Mouse (Mus musculus) adrenal gland, postnatal 0 days (tissue): ENCODE results near the gene Taar7e. TPM values are rescaled to one million over a fixed set of nuclear protein-coding genes. Genes with fewer than 3 reads are reported as not detected.

Source experiments
- polyA plus RNA-seq: library from polyadenylated mRNA; unstranded; fragments of >200 nt; fragmentation: Nextera tagmentation; extraction: Ambion mirVana; gene quantifications from 2 replicates; pipeline ENCODE4 v1.2.1, GENCODE M21; 2015

Taar7e gene
- polyA plus RNA-seq = not detected in 2 replicates

DNA sequence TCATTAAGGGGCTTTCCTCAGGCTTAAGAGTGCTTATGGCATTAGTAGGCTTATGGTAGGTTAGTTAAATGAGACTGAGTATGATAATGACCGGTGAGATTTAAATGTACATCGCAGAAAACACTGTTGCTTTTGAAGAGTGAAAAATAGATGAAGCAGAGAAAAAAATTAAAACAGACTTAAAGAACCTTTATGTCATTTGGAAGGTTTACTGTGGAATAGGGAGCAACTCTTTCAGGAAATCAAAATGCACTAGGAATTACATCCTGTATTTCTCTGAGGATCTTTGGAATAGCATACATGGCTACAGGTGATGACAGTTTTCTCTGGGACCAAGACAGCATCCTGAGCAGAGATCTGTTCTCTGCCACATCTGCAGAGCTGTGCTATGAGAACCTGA is at the start of gene Taar7e:
Gene Taar7e, plus strand, starts transcription at position 301 of the 400 bp plus-strand sequence.

GRCm38 (mm10) chr10:23993381-23993780 is 44.0 kb upstream of the Taar7e start, which contains the start of gene Taar7a:
Taar7a (minus strand) TSS chr10:23993481.

DNA sequence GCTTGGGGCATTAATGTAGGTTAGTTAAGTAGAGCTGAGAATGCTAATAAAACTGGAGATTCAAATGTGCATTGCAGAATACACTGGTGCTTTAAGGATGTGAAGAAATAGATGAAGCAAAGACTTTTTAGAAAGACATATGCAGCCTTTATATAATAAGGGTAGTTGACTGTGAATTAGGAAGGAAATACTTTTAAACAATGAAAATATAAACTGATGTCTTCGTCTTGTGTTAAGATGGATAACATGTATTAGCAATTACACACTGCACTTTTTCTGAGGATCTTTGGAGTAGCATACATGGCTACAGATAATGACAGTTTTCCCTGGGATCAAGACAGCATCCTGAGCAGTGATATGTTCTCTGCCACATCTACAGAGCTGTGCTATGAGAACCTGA is 37.8 kb upstream of the Taar7e start, which contains the start of gene Taar7b:
Gene Taar7b, plus strand, starts transcription at position 301 of the 400 bp plus-strand sequence.

DNA sequence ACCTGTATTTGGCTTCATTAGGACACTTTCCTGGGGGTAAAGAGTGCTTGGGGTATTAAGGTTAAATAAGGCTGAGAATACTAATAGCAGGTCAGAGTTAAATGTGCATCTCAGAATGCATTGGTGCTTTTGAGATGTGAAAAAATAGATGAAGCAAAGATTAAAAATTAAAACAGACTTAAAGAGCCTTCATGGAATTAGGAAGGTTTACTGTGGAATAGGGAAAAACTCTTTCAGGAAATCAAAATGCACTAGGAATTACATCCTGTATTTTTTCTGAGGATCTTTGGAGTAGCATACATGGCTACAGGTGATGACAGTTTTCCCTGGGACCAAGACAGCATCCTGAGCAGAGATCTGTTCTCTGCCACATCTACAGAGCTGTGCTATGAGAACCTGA is 10.5 kb upstream of the Taar7e start, which contains the start of gene Taar7d:
Gene Taar7d, plus strand, starts transcription at position 301 of the 400 bp plus-strand sequence.

DNA sequence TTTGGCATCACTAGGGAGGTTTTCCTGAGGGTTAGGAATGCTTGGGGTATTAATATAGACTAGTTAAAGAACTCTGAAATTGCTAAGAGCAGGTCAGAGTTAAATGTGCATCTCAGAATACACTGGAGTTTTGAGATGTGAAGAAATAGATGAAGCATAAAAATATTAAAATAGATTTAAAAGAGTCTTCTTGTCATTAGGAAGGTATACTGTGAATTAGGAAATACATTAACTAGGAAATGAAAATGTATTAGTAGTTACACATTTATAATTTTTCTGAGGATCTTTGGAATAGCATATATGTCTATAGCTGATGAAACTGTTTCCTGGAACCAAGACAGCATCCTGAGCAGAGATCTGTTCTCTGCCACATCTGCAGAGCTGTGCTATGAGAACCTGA is 11.8 kb downstream of the Taar7e start, which contains the start of gene Taar7f:
Gene Taar7f, plus strand, starts transcription at position 301 of the 400 bp plus-strand sequence.

GRCm38 (mm10) chr10:24076200-24076599 is 38.8 kb downstream of the Taar7e start, which contains the start of gene Taar8a:
Taar8a (plus strand) TSS chr10:24076500.

Other genes starting within 250 kb of the Taar7e start
- gene Slc18b1, start 240.6 kb upstream of the Taar7e start, polyA plus RNA-seq = 20.3 and 25.7 TPM in 2 replicates
- 8.4 and 15.1 TPM in 2 replicates for gene Vnn3, start 186.2 kb upstream of the Taar7e start, polyA plus RNA-seq
- 19.2 and 41.4 TPM in 2 replicates for gene Vnn1, start 142.9 kb upstream of the Taar7e start, polyA plus RNA-seq
- gene Taar1, start 117.3 kb upstream of the Taar7e start, polyA plus RNA-seq = not detected in 2 replicates
- not detected in 2 replicates for gene Taar2, start 99.0 kb upstream of the Taar7e start, polyA plus RNA-seq
- gene Taar3, start 88.1 kb upstream of the Taar7e start, polyA plus RNA-seq = not detected in 2 replicates
- gene Taar4, start 77.1 kb upstream of the Taar7e start, polyA plus RNA-seq = not detected in 2 replicates
- gene Taar5, start 66.9 kb upstream of the Taar7e start, polyA plus RNA-seq = not detected in 2 replicates
- not detected in 2 replicates for gene Taar6, start 52.0 kb upstream of the Taar7e start, polyA plus RNA-seq
- not detected in 2 replicates for gene Taar7a, start 44.1 kb upstream of the Taar7e start, polyA plus RNA-seq
- gene Taar7b, start 37.7 kb upstream of the Taar7e start, polyA plus RNA-seq = not detected in 2 replicates
- not detected in 2 replicates for gene Taar7d, start 10.4 kb upstream of the Taar7e start, polyA plus RNA-seq
- not detected in 2 replicates for gene Taar7f, start 11.9 kb downstream of the Taar7e start, polyA plus RNA-seq
- gene Taar8a, start 38.9 kb downstream of the Taar7e start, polyA plus RNA-seq = not detected in 2 replicates
- gene Taar8b, start 54.7 kb downstream of the Taar7e start, polyA plus RNA-seq = not detected in 2 replicates
- gene Taar8c, start 64.3 kb downstream of the Taar7e start, polyA plus RNA-seq = not detected in 2 replicates
- gene Taar9, start 71.9 kb downstream of the Taar7e start, polyA plus RNA-seq = not detected in 2 replicates
- 93.8 and 105 TPM in 2 replicates for gene Stx7, start 111.7 kb downstream of the Taar7e start, polyA plus RNA-seq
- 1.7 and 2.8 TPM in 2 replicates for gene Moxd1, start 185.9 kb downstream of the Taar7e start, polyA plus RNA-seq